Mouse (Mus musculus) myocyte (in vitro differentiated cells): ENCODE measurements around the gene Rapgef3. TPM values are rescaled to one million over a fixed set of nuclear protein-coding genes. Genes with fewer than 3 reads are reported as not detected.

Experiments
- H3K27me3 ChIP-seq: one replicate; pipeline ENCODE4 v1.6.1; 2011; ENCODE audit not compliant: control insufficient read depth, insufficient read depth, insufficient read length
- H3K36me3 ChIP-seq: one replicate; pipeline ENCODE4 v1.6.1; 2011; ENCODE audit not compliant: control insufficient read depth, insufficient read depth
- H3K4me2 ChIP-seq: one replicate; pipeline ENCODE4 v1.6.1; 2011; ENCODE audit warnings: low read depth, control low read depth
- H3K4me3 ChIP-seq: one replicate; pipeline ENCODE4 v1.5.1; 2011; ENCODE audit warnings: mild to moderate bottlenecking, control low read depth, moderate library complexity
- H3K79me2 ChIP-seq: one replicate; pipeline ENCODE4 v1.6.1; 2011; ENCODE audit not compliant: control insufficient read depth, insufficient read depth
- H3ac ChIP-seq: one replicate; pipeline ENCODE4 v1.6.1; 2011; ENCODE audit not compliant: control insufficient read depth, insufficient read length
- CEBPB ChIP-seq: IDR thresholded peaks from 2 replicates; pipeline ENCODE4 v1.6.1; 2011; ENCODE audit warnings: mild to moderate bottlenecking, moderate library complexity; ENCODE audit not compliant: poor library complexity, insufficient read depth, severe bottlenecking
- E2F4 ChIP-seq: IDR thresholded peaks from one replicate; pipeline ENCODE4 v1.6.1; 2011; ENCODE audit warnings: mild to moderate bottlenecking, control low read depth, moderate library complexity; ENCODE audit not compliant: insufficient read depth
- MAX ChIP-seq: IDR thresholded peaks from one replicate; pipeline ENCODE4 v1.6.1; 2011; ENCODE audit warnings: low read depth, mild to moderate bottlenecking, control low read depth
- MYOD1 ChIP-seq, 3 experiments: IDR thresholded peaks; one replicate each; pipeline ENCODE4 v1.6.1; 2011; ENCODE audit warnings: control low read depth in 2 of 3, low read depth in 2 of 3, mild to moderate bottlenecking in 2 of 3, moderate library complexity in 1 of 3; ENCODE audit not compliant: insufficient read length in 2 of 3, control insufficient read depth in 1 of 3
- MYOG ChIP-seq, 3 experiments: IDR thresholded peaks; one replicate each; pipeline ENCODE4 v1.6.1; 2011; ENCODE audit warnings: control low read depth in 2 of 3, low read depth in 2 of 3, mild to moderate bottlenecking in 2 of 3; ENCODE audit not compliant: insufficient read length in 2 of 3, control insufficient read depth in 1 of 3, insufficient read depth in 1 of 3
- POLR2A ChIP-seq: IDR thresholded peaks from one replicate; pipeline ENCODE4 v1.6.1; 2011; ENCODE audit warnings: low read depth, mild to moderate bottlenecking, control low read depth, moderate library complexity; ENCODE audit not compliant: insufficient read length
- POLR2AphosphoS2 ChIP-seq: IDR thresholded peaks from one replicate; pipeline ENCODE4 v1.6.1; 2011; ENCODE audit warnings: low read depth, control low read depth; ENCODE audit not compliant: insufficient read length
- REST ChIP-seq: IDR thresholded peaks from one replicate; pipeline ENCODE4 v1.6.1; 2011; ENCODE audit warnings: mild to moderate bottlenecking, control low read depth, moderate library complexity; ENCODE audit not compliant: insufficient read depth, insufficient read length
- SRF ChIP-seq: IDR thresholded peaks from one replicate; pipeline ENCODE4 v1.6.1; 2011; ENCODE audit warnings: low read depth; ENCODE audit not compliant: control insufficient read depth, insufficient read length
- TCF12 ChIP-seq: IDR thresholded peaks from one replicate; pipeline ENCODE4 v1.6.1; 2011; ENCODE audit warnings: mild to moderate bottlenecking, control low read depth; ENCODE audit not compliant: poor library complexity, insufficient read depth, severe bottlenecking
- TCF3 ChIP-seq: IDR thresholded peaks from one replicate; pipeline ENCODE4 v1.6.1; 2011; ENCODE audit warnings: low read depth, control low read depth; ENCODE audit not compliant: insufficient read length
- USF1 ChIP-seq: IDR thresholded peaks from one replicate; pipeline ENCODE4 v1.6.1; 2011; ENCODE audit warnings: low read depth, mild to moderate bottlenecking, control low read depth, moderate library complexity
- polyA plus RNA-seq: library from polyadenylated mRNA; unstranded; fragments of >200 nt; fragmentation: generic; extraction: Trizol; gene quantifications from one replicate; pipeline ENCODE4 v1.2.1, GENCODE M21; 2012; ENCODE audit warnings: missing spikeins

Gene Rapgef3
- polyA plus RNA-seq, 1 experiment, result 1.2 TPM

GRCm38 (mm10) chr15:97752491-97752890 is 15.3 kb downstream of the Rapgef3 start:
- H3K4me2 ChIP-seq, result no peak overlapping the region
- H3K36me3 ChIP-seq, result no peaks in the 10 kb centered on the region
- TF ChIP-seq USF1, result no peak
- TF ChIP-seq REST, result no peak
- TF ChIP-seq TCF12, result no peak
- no peak for TF ChIP-seq MAX
- TF ChIP-seq MYOD1 (IDR thresholded peaks at IDR 0.05; ENCODE audit: control insufficient read depth in 1 of 3, insufficient read length in 2 of 3, low read depth in 2 of 3), result no peak
- no peak for TF ChIP-seq E2F4
- TF ChIP-seq POLR2AphosphoS2, result no peak
- no peak for TF ChIP-seq CEBPB
- no peak for TF ChIP-seq SRF
- TF ChIP-seq MYOG (IDR thresholded peaks at IDR 0.05; ENCODE audit: control insufficient read depth in 1 of 3, insufficient read depth in 1 of 3, insufficient read length in 2 of 3, low read depth in 2 of 3), result no peak
- TF ChIP-seq TCF3, result no peak
- no peak for TF ChIP-seq POLR2A
- H3ac ChIP-seq, result no peak overlapping the region
- no peak overlapping the region for H3K4me3 ChIP-seq
- H3K27me3 ChIP-seq, result peaks cover 34% of the 10 kb centered on the region
- no peaks in the 10 kb centered on the region for H3K79me2 ChIP-seq

- no peaks in the 10 kb centered on the region for H3K36me3 ChIP-seq
- no peaks in the 10 kb centered on the region for H3K79me2 ChIP-seq
- H3K4me3 ChIP-seq, result no peak overlapping the region
- TF ChIP-seq TCF12 (no peak), E2F4 (no peak), REST (no peak), POLR2AphosphoS2 (no peak), SRF (no peak), MYOG (IDR thresholded peaks at IDR 0.05; ENCODE audit: control insufficient read depth in 1 of 3, insufficient read depth in 1 of 3, insufficient read length in 2 of 3, low read depth in 2 of 3) (no peak), TCF3 (no peak), POLR2A (no peak), MAX (no peak), MYOD1 (IDR thresholded peaks at IDR 0.05; ENCODE audit: control insufficient read depth in 1 of 3, insufficient read length in 2 of 3, low read depth in 2 of 3) (no peak), CEBPB (no peak)
- no peak overlapping the region for H3K4me2 ChIP-seq
- H3ac ChIP-seq, result no peak overlapping the region
- peaks cover 30% of the 10 kb centered on the region for H3K27me3 ChIP-seq
Observed at GRCm38 (mm10) chr15:97751676-97752075, 16.1 kb downstream of the Rapgef3 start.

GRCm38 (mm10) chr15:97750697-97751096 is 17.1 kb downstream of the Rapgef3 start:
- no peaks in the 10 kb centered on the region for H3K79me2 ChIP-seq
- TF ChIP-seq E2F4 (no peak), CEBPB (peak; percentile 12; the same call in 1 of the 2 replicates), TCF12 (peak; percentile 81), MYOD1 (IDR thresholded peaks at IDR 0.05; ENCODE audit: control insufficient read depth in 1 of 3, insufficient read length in 2 of 3, low read depth in 2 of 3) (peak in 2 of 3 experiments; percentile 90 to 95), POLR2A (no peak), USF1 (no peak), REST (no peak), MAX (no peak), TCF3 (peak; percentile 83), MYOG (IDR thresholded peaks at IDR 0.05; ENCODE audit: control insufficient read depth in 1 of 3, insufficient read depth in 1 of 3, insufficient read length in 2 of 3, low read depth in 2 of 3) (peak in 2 of 3 experiments; percentile 80 to 92), SRF (peak; percentile 24), POLR2AphosphoS2 (no peak)
- H3K4me2 ChIP-seq, result peak overlapping the region; percentile 79
- H3ac ChIP-seq, result no peak overlapping the region
- H3K27me3 ChIP-seq, result peaks cover 26% of the 10 kb centered on the region
- H3K36me3 ChIP-seq, result no peaks in the 10 kb centered on the region
- H3K4me3 ChIP-seq, result no peak overlapping the region

DNA sequence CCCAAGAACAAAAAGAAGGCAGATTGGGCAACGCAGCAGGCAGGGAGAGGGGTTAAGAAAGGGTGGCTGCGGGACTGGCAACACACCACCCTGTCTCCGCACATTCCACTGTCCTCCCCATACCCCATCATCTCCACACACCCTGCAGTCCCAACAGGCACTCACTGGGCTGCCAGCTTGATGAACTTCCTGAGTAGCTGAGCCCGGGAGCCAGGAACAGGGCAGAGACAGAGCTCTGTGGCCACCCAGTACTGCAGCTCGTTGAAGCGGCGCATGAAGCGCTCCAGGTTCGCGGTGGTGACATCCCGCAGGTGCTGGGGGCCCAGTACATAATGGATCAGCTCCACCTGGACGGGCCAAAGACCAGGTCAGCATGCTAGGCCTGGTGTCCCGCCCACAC is 17.9 kb downstream of the Rapgef3 start:
- Histone ChIP-seq H3K79me2 (no peaks in the 10 kb centered on the region), H3ac (no peak overlapping the region), H3K4me2 (no peak overlapping the region), H3K27me3 (peaks cover 34% of the 10 kb centered on the region), H3K36me3 (no peaks in the 10 kb centered on the region), H3K4me3 (no peak overlapping the region)
- TF ChIP-seq POLR2A (no peak), SRF (no peak), USF1 (no peak), CEBPB (no peak), TCF3 (no peak), MYOD1 (IDR thresholded peaks at IDR 0.05; ENCODE audit: control insufficient read depth in 1 of 3, insufficient read length in 2 of 3, low read depth in 2 of 3) (no peak)

DNA sequence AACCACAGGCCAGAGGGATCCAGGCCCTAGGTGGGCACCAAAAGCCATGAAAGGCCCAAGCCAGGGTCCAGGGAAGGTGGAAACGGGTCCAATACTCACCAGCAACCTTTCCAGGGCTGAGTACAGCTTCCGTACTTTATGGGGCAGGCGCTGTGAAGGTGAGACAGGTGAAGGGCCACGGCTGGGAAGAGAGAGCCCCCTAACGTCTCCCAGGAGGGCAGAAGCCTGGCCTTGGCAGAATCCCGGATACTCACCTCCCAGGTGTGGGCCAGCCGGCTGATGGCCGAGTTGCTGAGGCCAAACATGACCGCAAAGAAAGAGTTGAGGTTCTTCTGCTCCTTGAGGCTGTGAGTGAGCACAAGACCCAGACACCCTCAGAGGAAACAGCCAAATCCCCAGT is 18.4 kb downstream of the Rapgef3 start:
- Histone ChIP-seq H3K4me3 (no peak overlapping the region), H3K27me3 (peaks cover 34% of the 10 kb centered on the region), H3ac (no peak overlapping the region), H3K79me2 (no peaks in the 10 kb centered on the region), H3K4me2 (no peak overlapping the region), H3K36me3 (no peaks in the 10 kb centered on the region)
- no peak for TF ChIP-seq E2F4
- no peak for TF ChIP-seq CEBPB
- no peak for TF ChIP-seq POLR2AphosphoS2
- no peak for TF ChIP-seq POLR2A
- TF ChIP-seq MAX, result no peak
- TF ChIP-seq SRF, result no peak
- TF ChIP-seq MYOG (IDR thresholded peaks at IDR 0.05; ENCODE audit: control insufficient read depth in 1 of 3, insufficient read depth in 1 of 3, insufficient read length in 2 of 3, low read depth in 2 of 3), result no peak
- TF ChIP-seq TCF3, result no peak
- TF ChIP-seq REST, result no peak
